Mouse (Mus musculus): ENCODE measurements around the gene Cinp. TPM values are rescaled to one million over a fixed set of nuclear protein-coding genes. Genes with fewer than 3 reads are reported as not detected.

The Cinp gene
- polyA plus RNA-seq, 1 experiment from 2014 or later: 63.3 TPM

DNA sequence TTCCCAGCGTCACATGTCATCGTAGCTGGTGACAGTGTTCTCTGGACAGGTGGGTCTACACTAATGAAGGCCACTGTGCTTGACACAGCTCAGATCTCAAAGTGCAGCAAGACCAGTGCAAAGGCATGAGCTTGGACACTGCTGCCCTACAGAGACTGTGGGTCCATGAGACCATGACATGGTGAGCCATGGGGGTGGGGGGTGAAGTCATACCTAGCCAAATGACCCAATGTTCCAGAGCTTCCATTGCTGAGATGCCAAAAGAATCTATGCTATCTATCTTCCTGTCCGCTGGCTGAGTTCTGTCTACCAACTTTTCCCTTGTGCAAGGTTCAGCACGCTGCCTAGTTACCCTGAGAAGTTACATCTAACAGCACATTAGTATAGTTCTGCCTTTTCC, 60.0 kb downstream of the Cinp start:
- Histone ChIP-seq H3K9me3 (replicated peaks) (no peaks in the 10 kb centered on the region), H3K27me3 (replicated peaks) (no peaks in the 10 kb centered on the region), H3K4me2 (no peak overlapping the region), H3K9ac (no peak overlapping the region), H3K27ac (ENCODE audit: poor library complexity, severe bottlenecking) (no peak overlapping the region), H3K4me1 (replicated peaks) (no peaks in the 10 kb centered on the region), H3K36me3 (no peaks in the 10 kb centered on the region), H3K4me3 (no peak overlapping the region)
- WGBS: 88% methylated on average over 4 of the region's 4 CpGs
- ATAC-seq (ENCODE audit: insufficient number of reproducible peaks, low FRiP score): no peak

Other genes starting within 250 kb of the Cinp start
- gene 1700001K19Rik, start 206.5 kb downstream of the Cinp start, polyA plus RNA-seq (2016; fragmentation: Nextera tagmentation; extraction: Ambion mirVana): not detected in 2 replicates
- 648 and 662 TPM in 2 replicates for gene Hsp90aa1, start 186.4 kb downstream of the Cinp start, polyA plus RNA-seq (2016; fragmentation: Nextera tagmentation; extraction: Ambion mirVana)
- 16.4 and 16.8 TPM in 2 replicates for gene Wdr20, start 151.2 kb downstream of the Cinp start, polyA plus RNA-seq (2016; fragmentation: Nextera tagmentation; extraction: Ambion mirVana)
- 2.9 and 4.0 TPM in 2 replicates for gene Mok, start 48.2 kb downstream of the Cinp start, polyA plus RNA-seq (2016; fragmentation: Nextera tagmentation; extraction: Ambion mirVana)
- 3.9 and 5.4 TPM in 2 replicates for gene Zfp839, start 38.9 kb downstream of the Cinp start, polyA plus RNA-seq (2016; fragmentation: Nextera tagmentation; extraction: Ambion mirVana)
- gene Tecpr2, start 119 bp upstream of the Cinp start, polyA plus RNA-seq (2016; fragmentation: Nextera tagmentation; extraction: Ambion mirVana): 3.8 and 4.5 TPM in 2 replicates
- 13.2 and 14.2 TPM in 2 replicates for gene Ankrd9, start 89.9 kb upstream of the Cinp start, polyA plus RNA-seq (2016; fragmentation: Nextera tagmentation; extraction: Ambion mirVana)
- gene Rcor1, start 150.2 kb upstream of the Cinp start, polyA plus RNA-seq (2016; fragmentation: Nextera tagmentation; extraction: Ambion mirVana): 8.8 and 9.2 TPM in 2 replicates